Mouse (Mus musculus) leukemia stem cell, adult 10-12 weeks (primary cell): ENCODE data around the gene Sorbs2. TPM values are rescaled to one million over a fixed set of nuclear protein-coding genes. Genes with fewer than 3 reads are reported as not detected.

ENCODE experiments used
- polyA plus RNA-seq: library from polyadenylated mRNA; stranded (reverse); fragments of >175 nt; gene quantifications from 2 replicates; pipeline ENCODE4 v1.2.3, GENCODE M21; 2012; ENCODE audit warnings: low replicate concordance

Gene Sorbs2
- polyA plus RNA-seq: 1.2 and 4.1 TPM in 2 replicates

DNA sequence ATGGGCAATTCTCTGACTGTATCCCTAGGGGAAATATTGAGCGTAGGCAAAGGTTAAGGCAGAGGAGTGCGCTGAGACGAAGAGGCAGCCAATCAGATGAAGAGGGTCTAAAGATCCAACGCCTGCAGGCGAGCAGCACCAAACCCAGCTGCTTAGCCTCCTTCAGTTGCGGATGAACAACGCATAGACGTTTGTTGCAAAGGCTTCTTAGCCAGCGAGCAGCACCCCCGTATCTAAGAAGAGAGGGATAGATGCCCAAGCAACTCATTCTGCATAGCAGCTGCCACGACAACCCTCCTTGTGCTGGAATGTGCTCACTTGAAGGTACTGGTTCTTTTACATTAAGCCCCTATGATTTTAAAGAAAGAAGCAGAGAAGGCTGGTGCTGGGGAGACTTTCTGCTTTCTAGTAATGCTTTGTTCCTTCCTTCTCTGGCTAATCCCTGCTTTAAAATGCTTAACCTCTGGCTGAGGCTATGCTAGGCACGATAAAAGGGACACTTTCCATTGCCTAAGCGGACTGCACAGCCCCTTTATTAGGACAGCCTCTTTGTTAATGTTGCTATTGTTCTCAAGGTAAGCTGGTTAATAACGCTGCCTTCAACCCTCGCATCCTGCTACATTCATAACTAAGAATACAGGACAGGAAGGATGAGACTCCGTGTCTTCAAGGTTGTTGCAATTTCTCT is at the start of gene Sorbs2:
Sorbs2 (plus strand) TSS at position 155 of the 688 bp plus-strand sequence.

Other genes with a start within 250 kb of the Sorbs2 start
- gene F11, start 245.8 kb upstream of the Sorbs2 start, polyA plus RNA-seq: not detected in 2 replicates
- gene Klkb1, start 212.9 kb upstream of the Sorbs2 start, polyA plus RNA-seq: not detected in 2 replicates
- not detected in 2 replicates for gene Gm45753, start 199.3 kb upstream of the Sorbs2 start, polyA plus RNA-seq
- gene Cyp4v3, start 174.6 kb upstream of the Sorbs2 start, polyA plus RNA-seq: 0.39 and 1.2 TPM in 2 replicates
- 0.39 and 0.87 TPM in 2 replicates for gene Fam149a, start 125.5 kb upstream of the Sorbs2 start, polyA plus RNA-seq
- 0.14 and 0.26 TPM in 2 replicates for gene Tlr3, start 96.7 kb upstream of the Sorbs2 start, polyA plus RNA-seq